8 mouse cellular contexts compared by ENCODE assay signal in the genomic region with DNA sequence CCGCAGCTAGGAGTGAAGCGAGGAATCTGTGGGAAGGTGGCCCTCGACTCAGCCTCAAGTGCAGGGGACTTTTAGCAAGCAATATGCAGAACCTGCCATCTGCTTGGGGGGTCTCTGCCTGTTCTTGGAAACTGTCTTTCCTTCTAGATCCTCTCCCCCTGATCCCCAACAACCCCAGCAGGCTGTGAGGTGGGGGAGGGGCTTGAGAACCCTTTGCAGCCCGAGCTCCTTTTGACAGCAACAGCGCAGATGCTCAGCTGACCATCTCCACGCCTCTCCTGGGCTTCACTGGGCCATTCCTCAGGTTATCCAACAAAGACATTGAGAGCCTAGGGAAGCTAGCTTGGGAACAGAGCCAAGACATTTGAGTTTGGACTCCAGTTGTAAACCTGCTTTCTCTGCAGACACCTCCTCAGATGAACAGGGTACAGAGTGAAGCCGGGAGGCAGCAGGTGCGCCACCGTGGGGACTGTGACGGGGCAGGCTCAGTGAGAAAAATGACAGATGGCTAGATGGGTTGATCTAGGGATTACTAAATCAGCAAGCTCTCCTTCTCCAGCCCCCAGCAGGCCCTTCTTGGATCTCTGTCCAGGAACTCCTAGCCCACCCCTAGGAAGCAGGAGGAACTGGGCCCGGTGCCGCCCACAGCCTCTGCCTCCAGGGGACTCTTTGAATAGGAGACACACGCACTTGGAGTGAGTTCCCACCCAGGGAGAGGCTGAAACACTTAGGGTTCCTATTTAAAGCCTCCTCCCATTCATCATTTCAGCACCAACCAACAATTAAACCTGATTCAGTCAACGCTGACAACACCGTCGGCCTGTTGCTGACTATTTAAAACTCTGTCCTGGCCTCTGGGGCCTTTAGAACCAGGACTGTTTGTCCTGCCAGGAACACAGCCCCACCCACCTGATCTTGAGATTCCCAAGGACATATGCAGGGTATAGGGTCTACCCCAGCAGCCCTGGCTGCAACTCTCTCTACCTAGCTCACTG.
DNase-seq lines count a peak whose midpoint lies in the region; ATAC-seq and TF ChIP-seq lines count a peak whose summit lies in the region.

No protein-coding gene starts in this region.

- no peak for TF ChIP-seq EP300 in lung, postnatal 0 days (IDR thresholded peaks at IDR 0.05)

- WGBS in lung, postnatal 0 days = 44% methylated on average over 16 of the region's 16 CpGs
- WGBS in heart, embryonic 14.5 days = 35% methylated on average over 16 of the region's 16 CpGs
- 61% methylated on average over 16 of the region's 16 CpGs for WGBS in liver, embryonic 12.5 days (ENCODE audit: insufficient replicate concordance)

- DNase-seq in lung, postnatal 0 days (ENCODE audit: low spot score) = peak; percentile 32
- DNase-seq in lung, postnatal 14 days = no peak
- DNase-seq in cerebellum, postnatal 25 days = peak; percentile 75 to 79
- DNase-seq in retina, adult 2 months (ENCODE audit: low read depth, low spot score) = peak; percentile 26
- DNase-seq in spleen, adult 18-20 months = no peak
- DNase-seq in natural killer cell, adult 2 months (ENCODE audit: low spot score in 2 of 2) = no peak

- no peak overlapping the region for H3K4me2 ChIP-seq in lung, postnatal 0 days (replicated peaks; ENCODE audit: low read depth, low read length)
- peak overlapping the region; percentile 37 for H3K4me2 ChIP-seq in heart, embryonic 14.5 days (ENCODE audit: low read length)
- no peak overlapping the region for H3K4me2 ChIP-seq in liver, embryonic 12.5 days

- peaks cover 12% of the 10 kb centered on the region; the same call in 1 of the 2 replicates for H3K4me1 ChIP-seq in lung, postnatal 0 days (ENCODE audit: insufficient read depth, low read depth, low read length)
- peaks cover 39 to 41% of the 10 kb centered on the region in 2 experiments for H3K4me1 ChIP-seq in heart, embryonic 14.5 days (ENCODE audit: control insufficient read depth in 2 of 2, insufficient read depth in 2 of 2, low read length in 2 of 2)
- H3K4me1 ChIP-seq in liver, embryonic 12.5 days = peaks cover 8% of the 10 kb centered on the region

- H3K4me3 ChIP-seq in lung, postnatal 0 days (ENCODE audit: low read depth, low read length) = no peak overlapping the region
- H3K4me3 ChIP-seq in heart, embryonic 14.5 days (ENCODE audit: control insufficient read depth in 1 of 2, insufficient read depth in 1 of 2, low read depth in 1 of 2, low read length in 2 of 2) = no peak overlapping the region
- H3K4me3 ChIP-seq in liver, embryonic 12.5 days = no peak overlapping the region

- no peaks in the 10 kb centered on the region for H3K9me3 ChIP-seq in lung, postnatal 0 days (ENCODE audit: low read length)
- no peaks in the 10 kb centered on the region for H3K9me3 ChIP-seq in heart, embryonic 14.5 days (ENCODE audit: control insufficient read depth, low read length)
- 0 out of 2 replicates have a peak, but pooled peaks cover 6% of the 10 kb centered on the region for H3K9me3 ChIP-seq in liver, embryonic 12.5 days (replicated peaks)

- no peak overlapping the region for H3K27ac ChIP-seq in lung, postnatal 0 days (ENCODE audit: low read length)
- peak overlapping the region; percentile 19 to 46; a peak in 2 of 4 replicates for H3K27ac ChIP-seq in heart, embryonic 14.5 days (replicated peaks in 1 of 2; ENCODE audit: control insufficient read depth in 1 of 2, insufficient read depth in 1 of 2, low read depth in 2 of 2, low read length in 2 of 2)
- H3K27ac ChIP-seq in liver, embryonic 12.5 days = no peak overlapping the region

- TF ChIP-seq CTCF in lung, postnatal 0 days (IDR thresholded peaks at IDR 0.05) = no peak

- no peaks in the 10 kb centered on the region for H3K36me3 ChIP-seq in lung, postnatal 0 days (ENCODE audit: insufficient read depth, low read length)
- no peaks in the 10 kb centered on the region for H3K36me3 ChIP-seq in heart, embryonic 14.5 days (ENCODE audit: control insufficient read depth, insufficient read depth, low read length)
- H3K36me3 ChIP-seq in liver, embryonic 12.5 days = no peaks in the 10 kb centered on the region

- ATAC-seq in lung, postnatal 0 days = peak; percentile 43; the same call in 1 of the 2 replicates
- ATAC-seq in heart, embryonic 14.5 days (ENCODE audit: insufficient number of reproducible peaks, insufficient read depth, low FRiP score, low read depth) = peak; percentile 33; the same call in 1 of the 2 replicates
- no peak for ATAC-seq in liver, embryonic 12.5 days

- H3K9ac ChIP-seq in lung, postnatal 0 days (replicated peaks; ENCODE audit: low read depth) = no peak overlapping the region
- peak overlapping the region; percentile 35; the same call in 1 of the 2 replicates for H3K9ac ChIP-seq in heart, embryonic 14.5 days (ENCODE audit: low read length)
- no peak overlapping the region for H3K9ac ChIP-seq in liver, embryonic 12.5 days

- no peaks in the 10 kb centered on the region for H3K27me3 ChIP-seq in lung, postnatal 0 days (replicated peaks; ENCODE audit: insufficient read depth, low read length)
- no peaks in the 10 kb centered on the region for H3K27me3 ChIP-seq in heart, embryonic 14.5 days (ENCODE audit: control insufficient read depth, insufficient read depth, low read length)
- 0 out of 2 replicates have a peak, but pooled peaks cover 9% of the 10 kb centered on the region for H3K27me3 ChIP-seq in liver, embryonic 12.5 days (replicated peaks)

Comparison
In these comparisons a context has a peak if more than half of its experiments do, and no peak if none do; other contexts are left out.
1. DNase-seq: peak in lung, postnatal 0 days (single experiment), cerebellum, postnatal 25 days (2 of 2) and retina, adult 2 months (single experiment); none in lung, postnatal 14 days (single experiment), spleen, adult 18-20 months (0 of 2) and natural killer cell, adult 2 months (0 of 2).
2. H3K27ac ChIP-seq: peak in heart, embryonic 14.5 days (2 of 2); none in lung, postnatal 0 days (single experiment) and liver, embryonic 12.5 days (single experiment).